Mouse (Mus musculus): ENCODE data around the gene Ncoa3.

Gene Ncoa3

DNA sequence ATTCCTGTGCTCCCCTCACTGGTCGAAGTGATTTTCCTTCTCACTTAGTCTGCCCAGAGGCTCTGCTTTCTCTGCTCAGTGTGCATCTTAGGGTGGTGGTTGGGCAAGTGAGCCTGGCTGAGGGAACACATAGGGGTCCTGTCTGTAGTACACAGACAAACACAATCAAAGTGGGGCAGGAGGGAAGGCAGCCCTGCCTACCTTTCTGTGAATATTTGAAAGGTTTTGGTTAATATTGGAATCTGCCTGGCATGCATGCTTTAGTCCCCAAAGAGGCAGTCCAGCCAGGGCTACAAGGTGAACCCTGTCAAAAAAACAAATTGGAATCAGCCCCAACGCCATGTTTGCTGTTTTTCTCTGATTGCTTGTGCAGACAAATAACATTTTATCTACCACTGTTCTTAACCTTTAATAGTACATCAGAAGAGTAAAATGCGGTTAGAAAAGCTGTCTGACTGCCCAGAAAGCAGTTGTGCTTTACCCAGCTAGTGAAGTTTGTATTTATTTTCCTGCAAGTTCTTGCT lies 42.6 kb downstream of the Ncoa3 start:
- DNase-seq (ENCODE audit: low read depth, low spot score), result no peak

DNA sequence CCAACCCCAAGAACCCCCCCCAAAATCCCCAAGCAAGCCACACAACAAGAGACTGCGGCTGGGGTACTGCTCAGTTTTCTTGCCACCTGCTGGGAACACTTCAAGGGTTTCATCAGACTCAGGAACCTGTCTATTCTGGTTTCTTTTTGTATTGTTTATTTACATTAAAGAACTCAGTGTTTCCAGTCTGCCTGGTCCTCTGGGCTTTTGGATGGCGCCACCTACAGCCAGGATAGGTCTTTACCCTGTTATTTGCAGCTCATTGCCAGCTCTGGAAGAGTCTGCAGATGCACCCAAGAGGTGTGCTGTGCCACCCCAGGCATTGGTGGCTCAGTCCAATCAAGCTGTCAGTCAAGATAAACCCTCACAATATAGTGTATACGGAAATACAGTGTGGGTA lies 43.3 kb downstream of the Ncoa3 start:
- no peak for DNase-seq (ENCODE audit: low read depth, low spot score)

- no peak for DNase-seq (ENCODE audit: low read depth, low spot score)
Measured at GRCm38 (mm10) chr2:166039681-166040080, 47.2 kb downstream of the Ncoa3 start.

DNA sequence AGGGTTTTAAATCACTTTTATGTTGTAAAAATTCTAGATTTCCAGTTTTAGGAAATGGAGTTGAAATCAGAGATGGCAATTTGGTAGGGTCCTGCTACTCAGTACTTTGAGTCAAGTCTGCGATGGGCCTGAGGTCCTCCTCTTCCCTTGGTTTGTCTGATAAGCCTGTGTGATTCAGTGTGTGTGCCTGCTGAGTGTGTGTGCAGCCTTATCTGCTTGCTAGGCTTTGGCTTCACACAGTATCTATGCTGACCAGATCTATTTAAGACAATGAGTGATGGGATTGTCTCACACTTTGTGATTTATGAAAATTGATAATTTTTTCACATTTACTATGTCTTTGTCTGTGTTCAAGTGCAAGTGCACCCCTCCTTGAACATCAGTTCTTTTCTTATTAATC lies 50.1 kb downstream of the Ncoa3 start:
- DNase-seq (ENCODE audit: low read depth, low spot score), result no peak

- no peak for DNase-seq (ENCODE audit: low read depth, low spot score)
Measured at GRCm38 (mm10) chr2:166045006-166045405, 52.6 kb downstream of the Ncoa3 start.

DNA sequence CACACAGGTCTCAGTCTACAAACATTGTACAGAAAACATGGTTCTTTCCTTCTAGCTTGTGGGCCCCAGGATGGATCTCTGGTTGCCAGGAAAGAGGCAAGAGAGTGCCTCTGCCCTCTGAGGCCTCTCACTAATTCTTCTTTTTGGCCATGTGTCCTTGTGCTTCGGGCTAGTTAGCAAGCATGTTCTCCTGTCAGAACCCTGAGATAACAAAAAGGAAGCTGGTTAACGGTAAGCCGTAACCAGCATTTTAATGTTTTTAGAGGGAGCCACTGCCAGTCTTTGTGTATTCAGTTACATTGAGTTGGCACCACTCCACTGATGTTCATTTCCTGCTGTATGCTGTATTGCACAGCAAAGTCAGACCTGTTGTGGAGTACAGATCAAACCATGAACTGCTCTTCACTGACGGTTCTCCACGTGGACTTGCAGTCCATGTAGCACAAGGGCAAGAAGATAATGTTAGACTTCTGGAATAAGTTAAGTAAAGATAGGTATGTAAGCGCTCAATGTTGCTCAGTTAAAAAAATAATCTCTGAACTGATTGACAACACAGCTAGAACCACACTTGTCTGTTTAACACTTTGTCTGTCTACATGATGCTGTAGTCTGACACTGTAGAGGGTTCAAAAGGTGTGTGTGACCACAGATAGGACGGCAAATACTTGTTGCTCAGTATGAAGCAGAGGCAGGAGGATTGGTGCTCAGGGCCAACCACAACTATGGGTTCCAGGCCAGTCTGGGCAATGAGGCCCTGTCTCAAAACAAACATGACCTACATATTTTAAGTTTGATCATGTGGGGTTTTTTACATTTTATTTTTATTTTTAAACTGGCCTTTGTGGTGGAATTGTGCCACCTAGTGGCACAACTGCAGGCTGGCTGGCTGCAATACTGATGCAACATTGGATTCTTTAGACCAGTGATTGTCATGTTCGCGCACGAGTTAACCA lies 53.4 kb downstream of the Ncoa3 start:
- DNase-seq (ENCODE audit: low read depth, low spot score), result peak; percentile 48

- no peak for DNase-seq (ENCODE audit: low read depth, low spot score)
Measured at GRCm38 (mm10) chr2:166047931-166048330, 55.5 kb downstream of the Ncoa3 start.

DNA sequence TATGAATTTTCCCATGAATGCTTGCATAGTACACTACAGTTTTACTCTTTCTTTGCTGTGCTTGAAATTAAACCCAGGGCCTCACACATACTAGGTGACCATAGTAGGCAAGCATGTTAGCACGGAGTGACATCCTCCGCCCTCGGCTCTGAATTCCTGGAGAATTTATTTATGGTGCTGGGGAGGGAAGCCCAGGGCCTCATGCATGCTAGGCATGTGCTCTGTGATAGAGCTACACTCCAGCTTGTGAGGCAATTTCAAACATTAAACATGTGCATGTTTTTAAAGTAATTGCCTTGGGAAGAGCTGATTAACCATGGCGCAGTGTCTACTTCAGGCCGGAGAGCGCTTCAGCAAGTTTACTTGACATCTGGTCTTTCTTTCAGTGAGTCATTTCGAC lies 56.4 kb downstream of the Ncoa3 start:
- no peak for DNase-seq (ENCODE audit: low read depth, low spot score)

- DNase-seq (ENCODE audit: low read depth, low spot score), result no peak
Measured at GRCm38 (mm10) chr2:166051421-166051820, 59.0 kb downstream of the Ncoa3 start.

- DNase-seq (ENCODE audit: low read depth, low spot score), result no peak
Measured at GRCm38 (mm10) chr2:166051966-166052365, 59.5 kb downstream of the Ncoa3 start.

- no peak for DNase-seq (ENCODE audit: low read depth, low spot score)
Measured at GRCm38 (mm10) chr2:166054002-166054539, 61.6 kb downstream of the Ncoa3 start.

DNA sequence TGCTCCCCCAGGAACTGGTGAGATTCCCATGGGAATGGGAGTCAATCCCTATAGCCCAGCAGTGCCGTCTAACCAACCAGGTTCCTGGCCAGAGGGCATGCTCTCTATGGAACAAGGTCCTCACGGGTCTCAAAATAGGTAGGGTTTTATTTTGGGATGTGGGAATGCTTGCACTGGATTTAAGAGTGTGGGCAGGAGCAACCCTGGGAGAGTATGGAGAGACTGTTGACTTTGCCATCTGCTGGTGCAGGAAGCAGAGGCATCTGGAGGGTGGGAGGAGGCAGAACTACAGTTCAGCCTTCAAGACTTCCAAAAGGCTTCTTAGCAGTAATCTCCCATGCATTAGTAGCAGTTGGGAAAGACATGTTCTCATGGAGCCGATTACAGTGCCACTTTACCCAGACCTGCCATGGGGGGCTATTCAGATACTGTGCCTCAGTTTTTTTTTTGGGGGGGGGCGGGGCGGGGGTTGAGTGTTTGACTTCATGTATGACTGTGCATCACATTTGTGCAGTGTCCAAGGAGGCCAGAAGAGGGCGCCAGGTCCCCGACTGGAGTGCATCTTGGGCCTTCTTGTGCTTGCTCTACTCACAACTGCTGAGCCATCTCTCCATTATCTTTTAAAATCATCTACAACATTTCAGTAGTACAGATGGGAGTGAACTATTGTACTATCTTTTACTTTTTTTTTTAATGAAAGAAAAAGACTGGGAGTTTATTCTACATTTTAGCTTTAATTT lies 67.4 kb downstream of the Ncoa3 start:
- peak; percentile 28 for DNase-seq (ENCODE audit: low read depth, low spot score)

- DNase-seq (ENCODE audit: low read depth, low spot score), result no peak
Measured at GRCm38 (mm10) chr2:166062008-166062407, 69.6 kb downstream of the Ncoa3 start.

DNA sequence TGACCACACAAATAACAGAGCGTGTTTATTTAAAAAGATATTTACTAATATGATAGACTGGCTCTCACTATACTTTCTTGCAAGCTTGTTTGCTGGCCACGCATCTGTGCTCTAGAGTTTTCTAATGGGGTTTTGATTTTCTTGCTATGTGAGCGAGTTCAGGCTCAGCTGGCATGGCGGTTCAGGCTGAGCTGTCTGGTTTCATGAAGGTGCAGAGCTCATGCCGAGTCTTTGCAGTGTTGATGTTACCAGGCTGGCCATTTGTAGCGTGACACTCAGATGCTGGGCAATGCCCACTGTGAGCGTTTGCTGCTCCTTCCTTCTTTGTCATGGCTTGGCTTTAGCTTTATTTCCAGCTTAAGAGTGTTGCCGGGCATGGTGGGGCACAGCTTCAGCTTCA lies 70.0 kb downstream of the Ncoa3 start:
- DNase-seq (ENCODE audit: low read depth, low spot score), result no peak

GRCm38 (mm10) chr2:166066434-166066833 lies 74.0 kb downstream of the Ncoa3 start:
- DNase-seq (ENCODE audit: low read depth, low spot score), result no peak

DNA sequence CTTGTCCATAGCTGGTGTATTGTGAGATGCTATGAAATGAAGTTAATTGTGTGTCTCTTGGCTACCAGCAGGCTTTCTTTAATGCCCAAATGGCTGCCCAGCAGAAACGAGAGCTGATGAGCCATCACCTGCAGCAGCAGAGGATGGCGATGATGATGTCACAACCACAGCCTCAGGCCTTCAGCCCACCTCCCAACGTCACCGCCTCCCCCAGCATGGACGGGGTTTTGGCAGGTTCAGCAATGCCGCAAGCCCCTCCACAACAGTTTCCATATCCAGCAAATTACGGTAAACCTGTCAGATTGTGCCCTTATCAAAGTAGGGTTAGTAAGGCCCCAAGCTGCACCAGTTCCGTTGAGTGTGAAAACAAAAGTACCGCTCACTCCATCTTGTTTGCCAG lies 75.8 kb downstream of the Ncoa3 start:
- DNase-seq (ENCODE audit: low read depth, low spot score), result no peak

DNA sequence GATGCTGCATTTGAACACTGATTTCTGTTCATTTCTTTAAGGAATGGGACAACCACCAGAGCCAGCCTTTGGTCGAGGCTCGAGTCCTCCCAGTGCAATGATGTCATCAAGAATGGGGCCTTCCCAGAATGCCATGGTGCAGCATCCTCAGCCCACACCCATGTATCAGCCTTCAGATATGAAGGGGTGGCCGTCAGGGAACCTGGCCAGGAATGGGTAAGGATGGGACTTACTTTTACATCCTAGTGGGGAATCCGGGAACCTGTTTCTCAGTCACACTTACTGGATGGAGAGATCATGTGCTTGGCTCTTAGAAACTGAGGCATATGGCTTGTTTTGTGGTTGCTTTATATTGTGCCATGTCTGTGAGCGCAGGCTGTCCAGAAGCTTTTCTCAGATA lies 76.7 kb downstream of the Ncoa3 start:
- DNase-seq (ENCODE audit: low read depth, low spot score), result no peak

DNA sequence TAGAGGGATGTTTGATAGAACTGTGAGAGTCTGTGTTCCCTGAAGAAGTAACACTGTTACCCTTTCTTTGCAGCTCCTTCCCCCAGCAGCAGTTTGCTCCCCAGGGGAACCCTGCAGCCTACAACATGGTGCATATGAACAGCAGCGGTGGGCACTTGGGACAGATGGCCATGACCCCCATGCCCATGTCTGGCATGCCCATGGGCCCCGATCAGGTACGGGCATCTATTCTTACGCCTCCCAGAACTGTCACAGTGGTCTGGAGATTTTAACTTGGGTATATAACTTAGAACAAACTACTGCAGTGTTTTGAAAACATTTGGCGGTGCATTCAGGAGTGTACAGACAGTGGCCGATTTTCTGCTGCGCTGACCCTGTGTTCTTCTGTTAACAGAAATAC lies 77.3 kb downstream of the Ncoa3 start:
- DNase-seq (ENCODE audit: low read depth, low spot score), result no peak

- no peak for DNase-seq (ENCODE audit: low read depth, low spot score)
Measured at GRCm38 (mm10) chr2:166071481-166071880, 79.0 kb downstream of the Ncoa3 start.

GRCm38 (mm10) chr2:166071889-166072288 lies 79.5 kb downstream of the Ncoa3 start:
- no peak for DNase-seq (ENCODE audit: low read depth, low spot score)

GRCm38 (mm10) chr2:166073082-166073481 lies 80.6 kb downstream of the Ncoa3 start:
- no peak for DNase-seq (ENCODE audit: low read depth, low spot score)

GRCm38 (mm10) chr2:166074322-166074721 lies 81.9 kb downstream of the Ncoa3 start:
- DNase-seq (ENCODE audit: low read depth, low spot score), result no peak

All from mesoderm, embryonic 11.5 days (tissue).